Mouse (Mus musculus): ENCODE measurements around the gene Slc25a26.
"Not testable (repeated sequence)": the region's sequence is repeated elsewhere in the genome, so short reads cannot be mapped to it uniquely, and the experiment has no call there.

Slc25a26 gene

DNA sequence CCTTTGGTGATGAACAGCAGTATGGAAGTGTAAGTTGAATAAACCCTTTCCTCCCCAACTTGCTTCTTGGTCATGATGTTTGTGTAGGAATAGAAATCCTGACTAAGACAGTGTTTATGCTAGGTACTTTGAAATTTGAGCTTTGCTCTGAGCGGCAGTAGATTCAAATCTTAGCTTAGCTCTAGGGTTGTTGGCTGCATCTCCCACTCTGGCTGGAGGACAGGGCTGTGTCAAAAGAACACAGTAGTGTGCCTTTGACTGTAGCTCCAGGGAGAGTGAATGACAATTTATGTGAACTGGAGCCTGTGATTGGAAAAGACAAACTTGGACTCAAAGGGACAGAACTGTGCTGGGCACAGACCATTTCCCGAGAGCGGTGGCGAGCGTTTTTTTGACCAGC lies 53.0 kb downstream of the Slc25a26 start:
- no peak for DNase-seq

DNA sequence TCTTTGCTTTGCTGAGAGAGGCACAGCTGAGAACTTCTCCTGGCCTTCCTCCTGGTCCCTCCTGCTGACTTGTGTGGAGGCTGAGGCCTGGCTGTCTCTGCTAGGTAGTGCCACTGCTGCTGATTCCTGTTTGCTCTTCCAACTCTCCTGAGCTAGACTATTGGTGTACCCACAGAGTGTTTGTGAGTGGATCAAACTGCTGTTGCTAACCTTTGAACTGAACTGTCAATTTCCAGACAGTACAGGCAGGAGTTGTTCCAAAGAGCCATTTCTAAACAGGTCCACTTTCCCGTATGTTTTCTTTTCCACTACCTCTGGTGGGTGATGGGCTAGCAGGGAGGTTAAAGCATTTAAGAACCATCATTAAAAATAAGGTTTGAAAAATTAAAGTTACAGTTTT lies 58.5 kb downstream of the Slc25a26 start:
- DNase-seq = not testable (repeated sequence)

DNA sequence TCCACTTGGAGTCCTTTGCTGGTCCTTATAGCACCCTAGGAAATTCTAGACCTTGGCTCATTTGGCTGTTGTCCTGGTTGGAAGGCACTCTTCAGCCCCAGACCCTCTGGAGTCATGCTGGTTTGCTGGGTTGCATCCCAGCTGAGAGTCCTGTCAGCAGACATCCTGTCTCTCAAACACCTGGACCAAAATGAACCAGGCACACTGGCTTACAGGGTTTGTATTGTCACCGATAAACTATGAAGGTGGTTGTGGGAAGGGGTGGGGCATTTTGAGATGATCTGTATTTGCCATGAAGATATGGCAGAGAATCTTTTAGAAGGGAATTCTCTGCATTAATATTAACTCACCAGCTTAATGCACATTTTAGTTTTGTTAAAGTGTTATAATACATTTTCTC lies 60.8 kb downstream of the Slc25a26 start:
- no peak for DNase-seq

DNA sequence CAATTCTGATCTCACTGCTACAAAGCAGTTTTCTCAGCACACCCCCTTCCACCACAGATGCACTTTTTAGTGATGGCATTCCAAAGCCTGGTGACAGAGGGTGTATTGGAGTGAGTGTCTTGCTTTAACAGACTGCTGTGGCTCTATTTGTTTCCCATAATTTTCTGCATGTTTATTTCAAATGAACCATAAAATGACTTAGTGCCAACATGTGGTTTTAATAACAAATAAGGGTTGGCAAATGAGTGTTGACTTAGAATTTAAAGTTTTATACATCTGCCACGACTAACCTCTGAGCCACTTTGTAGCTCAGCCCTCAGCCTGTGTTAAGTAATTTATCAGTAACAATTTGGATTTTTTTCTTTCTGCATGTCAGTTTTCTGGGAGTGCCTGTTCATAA lies 61.2 kb downstream of the Slc25a26 start:
- DNase-seq = no peak

DNA sequence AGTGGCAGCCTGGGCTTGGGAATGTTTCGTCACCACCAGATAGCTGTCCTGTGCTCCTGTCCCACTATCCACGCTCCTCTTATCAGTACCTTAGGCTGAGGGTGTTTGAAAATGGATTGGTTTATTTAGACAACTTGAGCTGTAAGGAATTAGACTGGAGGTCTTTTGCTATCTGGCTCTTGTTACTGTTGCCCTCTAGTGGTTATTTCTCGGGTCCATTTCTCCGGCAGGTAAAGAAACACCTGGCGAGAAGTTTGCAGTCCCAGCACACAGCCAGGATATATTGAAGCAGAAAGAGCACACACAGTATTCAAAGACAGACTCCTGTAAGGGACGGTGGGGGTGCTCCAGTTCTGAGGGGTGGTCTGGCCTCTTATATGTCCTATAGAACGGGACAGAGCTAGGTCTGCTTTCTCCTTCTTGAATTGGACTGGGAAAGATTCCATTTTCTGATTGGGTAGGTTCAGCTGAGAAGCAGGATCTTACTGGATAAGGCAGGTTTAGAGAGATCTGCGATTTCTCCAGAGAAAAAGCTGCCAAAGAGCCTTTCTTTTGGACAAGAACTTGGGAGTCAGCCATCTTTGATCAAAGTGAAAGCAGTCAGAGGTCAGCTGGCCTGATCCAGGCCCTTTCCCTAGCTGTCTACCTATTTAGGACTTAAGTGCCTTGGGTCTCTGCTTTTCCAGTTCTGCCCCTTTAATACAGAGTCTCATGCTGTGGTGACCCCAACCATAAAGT lies 63.2 kb downstream of the Slc25a26 start:
- no peak for DNase-seq

DNA sequence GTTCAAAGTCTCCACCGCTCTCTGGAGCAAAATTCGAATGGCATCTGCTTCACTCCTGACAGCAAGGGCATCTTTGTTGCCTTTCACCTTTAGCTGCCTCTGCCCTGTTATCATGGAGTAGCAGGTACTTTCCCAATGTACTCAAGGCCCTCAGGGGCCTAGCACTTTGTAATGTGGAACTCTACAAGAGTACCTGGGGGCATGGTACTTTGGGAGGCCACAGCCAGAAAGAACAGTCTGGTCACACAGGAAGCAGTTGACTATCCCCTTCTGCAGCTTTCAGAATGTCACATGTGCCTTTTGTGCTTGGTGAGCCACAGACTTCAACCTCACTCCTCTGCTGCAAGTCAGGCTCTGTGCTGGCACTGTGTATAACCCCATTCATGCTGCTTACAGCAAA lies 65.6 kb downstream of the Slc25a26 start:
- DNase-seq = no peak

DNA sequence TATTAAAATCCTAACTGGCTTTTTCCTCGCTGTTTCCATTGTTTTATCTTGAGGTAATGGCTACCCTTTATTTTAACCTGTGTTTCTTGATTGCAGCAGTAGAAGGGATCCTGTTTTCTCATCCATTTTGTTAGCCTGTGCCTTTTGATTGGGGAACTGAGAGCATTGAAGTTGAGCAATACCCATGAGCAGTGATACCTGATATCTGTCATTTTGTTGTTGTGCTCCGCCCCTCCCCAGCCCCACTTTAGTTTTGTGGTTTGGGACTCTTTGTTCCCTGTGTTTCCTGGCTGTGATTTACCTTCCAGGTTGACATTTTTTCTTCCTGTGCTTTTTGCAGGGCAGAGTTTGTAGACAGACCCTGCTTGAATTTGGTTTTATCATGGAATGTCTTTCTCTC lies 67.9 kb downstream of the Slc25a26 start:
- no peak for DNase-seq

DNA sequence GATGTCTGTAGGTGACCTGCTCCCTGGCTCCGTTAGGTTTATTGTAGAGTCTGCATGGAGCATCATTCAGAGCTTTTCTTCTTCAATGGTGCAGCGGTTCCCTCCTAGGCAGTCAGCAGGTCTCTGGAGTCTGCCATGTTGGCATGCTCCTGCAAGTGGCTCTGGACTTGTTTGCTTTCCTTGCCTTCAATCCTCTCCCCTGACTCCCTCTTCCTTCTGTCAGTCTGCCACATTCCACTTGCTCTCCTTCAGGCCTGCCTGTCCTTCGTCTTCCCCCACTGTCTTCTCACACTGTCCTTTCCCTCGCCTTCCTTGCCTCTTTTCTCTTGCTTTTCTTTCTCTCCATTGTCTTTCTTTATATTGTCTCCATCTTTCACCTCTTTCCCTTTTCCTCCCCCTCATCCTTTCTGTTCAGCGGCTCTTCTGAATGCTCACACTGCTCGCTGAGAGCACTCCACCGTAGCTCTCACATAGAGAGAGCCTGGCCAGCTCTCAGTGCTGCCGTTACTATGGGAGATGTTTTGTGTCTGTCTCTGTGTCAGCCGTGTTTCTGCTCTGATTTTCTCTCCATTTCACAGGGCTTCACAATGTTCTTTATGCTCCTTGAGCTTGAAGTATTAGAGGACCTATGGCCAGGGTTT lies 75.5 kb downstream of the Slc25a26 start:
- no peak for DNase-seq

DNA sequence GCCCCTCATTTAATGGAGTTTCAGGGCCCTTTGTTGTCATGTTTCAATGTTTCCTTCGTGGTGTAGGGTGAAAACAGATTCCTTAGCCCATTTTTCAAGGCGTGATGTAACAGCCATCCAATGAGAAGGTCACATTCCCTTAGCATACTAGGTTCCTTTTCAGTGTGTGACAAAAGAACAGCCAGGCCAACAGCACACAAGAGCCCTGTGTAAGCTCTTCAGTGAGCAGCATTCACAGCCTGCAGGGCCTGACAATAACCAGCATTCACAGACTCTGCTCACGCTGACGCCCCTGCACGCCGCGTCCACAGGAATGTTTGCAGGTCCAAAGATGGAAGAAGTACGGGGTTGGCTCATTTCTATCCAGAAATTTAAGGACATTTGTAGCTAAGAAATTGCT lies 77.9 kb downstream of the Slc25a26 start:
- DNase-seq = no peak

DNA sequence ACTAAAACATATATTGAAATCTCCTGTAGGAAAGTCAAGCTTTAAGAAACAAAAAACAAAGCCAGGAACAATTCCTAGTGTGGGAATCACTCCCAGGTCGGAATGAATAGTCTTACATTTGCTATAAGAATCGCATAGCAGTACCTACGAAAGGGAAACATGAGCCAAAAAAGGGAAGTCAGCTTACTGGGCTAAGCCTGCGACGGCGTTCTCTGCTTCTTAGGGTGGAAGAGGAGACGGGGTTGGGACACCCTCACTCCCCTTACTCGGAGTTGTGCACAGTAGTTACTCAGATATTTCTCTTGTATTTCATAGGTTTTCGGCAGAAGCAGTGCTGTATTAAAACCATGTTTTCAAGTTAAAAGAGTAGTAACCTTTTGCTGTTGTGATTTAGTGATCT lies 81.9 kb downstream of the Slc25a26 start:
- DNase-seq = no peak

DNA sequence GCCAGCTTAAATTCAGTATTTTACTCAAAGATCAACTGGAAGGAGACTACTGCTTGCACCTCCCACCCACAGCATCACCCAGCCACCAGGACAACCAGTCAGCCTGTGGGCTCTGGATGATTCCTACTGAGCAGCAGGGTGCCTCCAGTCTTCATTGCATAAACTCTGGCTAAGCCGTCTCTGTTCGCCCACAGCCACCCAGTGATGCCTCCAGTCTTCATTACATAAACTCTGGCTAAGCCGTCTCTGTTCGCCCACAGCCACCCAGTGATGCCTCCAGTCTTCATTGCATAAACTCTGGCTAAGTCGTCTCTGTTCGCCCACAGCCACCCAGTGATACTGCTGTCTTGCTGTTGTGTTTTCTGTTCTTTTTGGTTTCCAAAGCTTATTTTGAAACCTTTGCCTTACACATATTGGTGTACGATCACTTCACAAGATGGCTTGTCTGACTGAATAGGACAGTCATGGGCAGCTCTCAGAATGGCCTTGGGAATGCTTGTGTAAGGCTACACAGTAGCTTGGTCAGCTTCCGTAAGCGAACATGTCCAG lies 84.1 kb downstream of the Slc25a26 start:
- DNase-seq = no peak

DNA sequence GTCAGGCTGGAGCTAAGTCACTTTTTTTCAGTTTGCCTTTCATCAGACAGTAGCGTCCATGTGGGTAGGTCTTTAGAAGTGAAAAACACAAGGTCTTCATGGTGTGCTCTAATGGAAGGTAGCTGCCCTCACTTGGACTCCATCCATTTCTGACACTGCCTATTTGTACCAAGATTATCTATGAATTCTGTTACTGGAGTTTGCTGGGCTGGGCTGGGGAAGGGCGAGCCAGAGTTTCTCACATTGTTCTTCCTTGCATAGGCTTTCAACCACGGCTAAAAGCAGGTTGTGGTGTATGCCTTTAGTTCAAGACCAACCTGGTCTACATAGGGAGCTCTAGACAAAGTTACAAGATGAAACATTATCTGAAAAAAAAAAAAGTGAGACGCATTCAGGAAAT lies 84.8 kb downstream of the Slc25a26 start:
- no peak for DNase-seq

DNA sequence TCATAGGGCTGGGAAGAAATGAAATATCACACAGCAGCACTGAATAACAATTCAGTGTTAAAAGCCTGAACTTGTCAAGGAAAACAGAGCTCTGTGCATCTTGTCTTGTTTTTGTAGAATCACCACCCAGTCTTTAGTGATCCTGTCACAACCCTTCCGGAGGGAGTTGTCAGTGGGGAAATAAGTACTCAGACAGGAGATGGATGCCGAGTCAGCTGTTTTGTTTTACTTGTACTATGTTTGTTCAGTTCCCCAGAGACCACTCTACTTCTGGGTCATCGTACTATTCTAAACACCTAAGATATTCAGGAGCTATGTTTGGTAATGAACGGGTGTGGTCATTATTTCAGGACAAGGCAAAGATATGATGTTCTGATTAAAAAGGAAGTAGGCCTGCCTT lies 88.2 kb downstream of the Slc25a26 start:
- DNase-seq = no peak

DNA sequence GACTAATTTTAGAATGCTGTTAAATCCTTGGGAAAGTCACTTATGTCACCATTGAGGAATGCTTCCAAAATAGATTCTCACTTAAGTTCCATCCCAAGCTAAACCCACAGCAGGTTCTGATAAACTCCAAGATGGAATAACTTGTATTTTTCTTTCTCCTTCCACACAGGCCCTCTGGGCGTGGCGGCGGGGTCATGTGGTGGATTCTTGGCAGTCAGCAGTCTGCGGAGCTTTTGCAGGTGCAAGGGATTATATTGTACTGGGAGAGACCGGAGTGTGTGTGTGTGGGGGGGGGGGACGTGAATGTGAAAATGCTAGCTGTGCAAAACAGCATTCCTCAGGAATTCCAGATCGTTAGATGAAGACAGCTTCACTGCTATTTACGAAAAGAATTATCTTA lies 92.1 kb downstream of the Slc25a26 start:
- DNase-seq = peak; percentile 43

DNA sequence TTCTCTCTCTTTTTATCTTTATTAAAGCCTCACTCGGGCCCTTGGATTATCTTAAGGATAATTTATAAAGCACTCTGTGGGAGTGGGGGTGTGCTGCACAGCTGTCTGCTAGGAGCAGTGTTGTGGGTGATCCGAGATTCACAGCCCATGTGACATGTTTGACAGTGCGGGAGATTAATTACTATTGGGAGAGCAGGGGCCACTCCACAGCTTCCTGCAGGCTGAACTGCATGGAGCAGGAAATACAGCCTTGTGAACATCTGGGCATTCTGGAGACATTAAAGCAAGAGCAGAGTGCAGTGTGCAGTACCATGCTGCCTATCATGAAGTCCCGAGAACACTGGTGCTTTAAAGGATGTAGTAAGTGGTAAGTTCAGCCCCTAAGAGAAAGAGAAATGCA lies 92.6 kb downstream of the Slc25a26 start:
- no peak for DNase-seq

DNA sequence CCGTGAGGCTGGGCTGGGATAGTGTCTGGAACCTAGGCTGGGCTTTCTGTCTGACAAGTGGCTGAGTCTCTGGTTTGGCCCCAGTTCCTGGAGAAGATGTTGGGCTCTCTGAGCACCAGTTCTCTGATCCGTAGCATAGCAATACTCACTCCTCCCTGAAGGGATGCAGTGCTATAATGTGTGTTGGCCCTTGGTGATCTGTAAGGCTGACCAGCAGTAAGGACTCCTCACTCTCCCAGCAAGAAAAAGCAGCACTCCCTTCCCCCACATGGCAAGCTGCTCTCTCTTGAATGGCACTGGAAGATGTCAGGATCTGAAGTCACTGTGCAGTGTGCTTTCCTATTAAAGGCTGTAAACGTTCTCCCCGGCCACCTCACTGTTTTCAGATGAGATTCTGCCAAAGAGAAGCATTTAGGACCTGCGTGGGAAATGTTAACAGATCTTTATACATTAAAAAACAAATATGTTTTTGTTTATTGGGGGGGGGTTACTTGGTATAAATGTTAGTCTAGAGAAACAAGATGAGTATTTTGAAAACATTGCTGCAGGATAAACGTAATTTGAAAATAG lies 94.0 kb downstream of the Slc25a26 start:
- DNase-seq = no peak

DNA sequence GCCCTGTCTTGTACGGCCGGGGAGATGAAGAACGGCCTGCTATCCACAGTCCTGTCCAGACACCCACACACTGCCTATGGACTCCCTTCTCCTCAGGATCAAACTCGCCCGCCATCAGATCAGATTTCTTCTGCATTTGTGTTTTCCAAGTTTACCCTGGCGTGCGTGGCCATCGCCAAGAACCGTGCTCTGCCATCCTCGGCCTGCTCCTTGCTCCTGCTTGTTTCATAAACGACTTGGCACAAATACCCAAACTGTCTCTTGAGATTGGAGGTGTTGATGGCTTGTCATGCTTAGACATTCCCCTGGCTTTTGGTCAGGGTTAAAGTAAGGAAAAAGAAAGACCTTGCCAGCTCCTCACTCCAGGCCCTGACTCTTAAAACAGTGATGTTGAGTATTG lies 94.6 kb downstream of the Slc25a26 start:
- DNase-seq = no peak

DNA sequence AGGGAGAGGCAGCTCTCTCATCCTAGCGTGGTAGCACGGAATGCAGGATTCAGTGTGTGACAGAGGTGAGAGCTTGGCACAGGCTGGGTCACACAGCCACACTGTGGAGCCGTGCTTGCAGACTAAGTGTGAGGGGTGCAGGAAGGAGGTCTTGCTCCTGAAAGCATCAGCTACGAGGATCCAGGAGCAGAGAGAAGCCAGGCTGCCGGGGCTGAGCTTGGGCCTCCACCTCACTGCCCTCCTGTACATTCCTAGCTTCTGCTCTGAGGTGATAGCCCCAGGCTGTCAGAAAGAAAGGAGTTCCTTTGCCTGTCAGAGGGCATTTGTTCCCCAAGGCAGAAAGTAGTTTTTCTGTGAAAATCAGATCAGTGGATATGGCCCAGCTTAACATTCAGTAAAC lies 95.1 kb downstream of the Slc25a26 start:
- DNase-seq = no peak

DNA sequence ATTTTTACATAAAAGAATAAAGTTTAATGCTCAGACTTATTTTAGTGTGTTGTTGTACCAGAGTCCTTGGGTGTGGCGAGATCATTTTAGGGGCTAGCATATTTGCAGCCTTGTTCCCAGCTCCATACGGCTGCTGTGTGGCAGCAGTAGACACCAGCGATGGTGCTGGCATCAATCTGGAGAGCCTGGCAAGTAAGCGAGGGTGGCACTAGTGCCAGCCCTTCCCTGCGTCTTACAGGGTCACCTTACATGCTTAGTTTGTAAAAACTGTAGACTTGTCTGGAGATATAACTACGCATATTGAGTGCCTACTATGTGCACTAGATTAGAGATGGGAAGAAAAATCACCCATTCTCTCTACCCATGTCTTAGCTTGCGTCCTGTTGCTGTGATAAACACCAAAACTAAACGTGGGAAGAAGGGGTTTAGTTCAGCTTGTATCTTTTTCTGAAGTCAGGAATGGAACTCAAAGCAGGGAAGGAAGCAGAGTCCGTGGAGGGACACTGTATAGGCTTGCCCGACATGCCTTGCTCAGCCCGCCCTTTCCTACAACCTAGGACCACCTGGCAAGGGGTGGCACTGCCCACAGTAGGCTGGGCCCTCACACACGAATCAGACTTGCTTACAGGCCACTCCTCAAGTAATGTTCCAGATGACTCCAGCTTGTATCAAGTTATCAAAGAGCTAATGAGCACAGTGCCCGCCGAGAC lies 96.1 kb downstream of the Slc25a26 start:
- no peak for DNase-seq

DNA sequence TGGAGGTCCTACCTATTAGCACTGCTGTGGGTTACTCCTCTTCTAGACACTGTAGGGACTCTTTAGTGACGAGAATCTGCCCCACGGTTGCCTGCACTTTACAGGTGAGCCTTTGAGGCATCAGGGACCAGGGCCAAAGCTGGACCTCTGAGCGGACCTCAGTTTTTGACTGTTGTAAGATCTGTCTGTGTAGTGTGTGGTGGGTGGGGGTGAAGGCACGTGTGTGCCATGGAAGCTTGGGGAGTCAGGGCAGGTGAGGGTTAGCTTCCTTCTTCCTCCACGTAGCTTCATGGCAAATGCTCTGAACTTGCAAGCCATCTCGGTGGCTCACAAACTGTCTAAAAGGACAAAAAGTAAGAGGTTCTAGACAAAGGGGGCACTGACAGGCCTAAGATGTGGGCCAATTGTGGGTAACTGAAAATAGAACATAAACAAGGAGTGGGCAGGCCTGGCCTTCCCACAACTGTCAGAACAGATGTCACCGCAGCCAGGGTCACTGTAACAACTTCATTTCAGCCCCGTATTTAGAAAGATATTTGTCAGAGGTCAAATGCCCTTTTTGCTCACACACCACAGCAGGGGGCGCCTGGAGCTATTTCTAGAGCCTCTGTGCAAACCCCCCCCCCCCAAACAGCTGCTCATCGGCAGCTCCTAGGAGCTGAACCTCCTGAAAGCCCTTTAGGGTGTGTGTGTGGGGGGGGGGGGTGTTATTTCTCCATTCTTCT lies 96.8 kb downstream of the Slc25a26 start:
- peak; percentile 25 for DNase-seq

DNA sequence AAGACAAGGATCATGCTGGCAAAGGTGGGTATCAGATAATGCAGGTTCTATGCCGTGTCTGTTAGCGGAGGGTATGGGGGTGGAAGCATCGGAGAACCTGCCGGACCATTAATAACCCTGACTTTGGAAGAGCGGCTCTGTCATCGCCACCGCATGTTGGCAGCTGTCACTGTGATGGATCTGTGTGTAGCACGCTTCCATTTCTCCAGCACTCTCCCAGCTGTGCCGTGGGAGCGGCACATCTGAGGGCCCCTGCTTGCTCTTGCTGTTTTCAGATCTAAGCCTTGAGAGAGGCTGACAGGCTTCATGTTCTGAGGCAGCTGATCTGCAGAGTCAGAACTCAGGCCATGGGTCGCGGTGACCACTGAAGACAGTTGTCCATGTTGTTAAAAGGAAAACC lies 98.3 kb downstream of the Slc25a26 start:
- no peak for DNase-seq

DNA sequence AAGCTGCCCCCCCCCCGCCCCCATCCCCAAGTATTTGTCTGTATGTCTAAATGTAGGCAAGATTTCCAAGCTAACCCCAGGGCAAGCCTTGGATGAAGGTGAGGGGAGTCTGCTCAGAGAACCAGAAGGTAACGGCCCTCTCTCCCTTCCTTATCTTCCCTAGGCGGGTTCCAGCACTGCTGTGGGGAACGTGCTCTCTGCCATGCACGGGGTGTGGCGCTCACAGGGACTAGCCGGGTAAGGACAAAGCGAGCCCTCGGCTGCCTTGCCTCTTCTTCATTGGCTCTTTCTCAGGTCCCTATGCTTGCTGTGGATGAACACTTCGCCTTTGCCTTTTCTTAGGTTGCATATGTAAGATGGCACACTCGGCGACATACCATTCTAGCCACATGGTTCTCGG lies 98.9 kb downstream of the Slc25a26 start:
- no peak for DNase-seq

DNA sequence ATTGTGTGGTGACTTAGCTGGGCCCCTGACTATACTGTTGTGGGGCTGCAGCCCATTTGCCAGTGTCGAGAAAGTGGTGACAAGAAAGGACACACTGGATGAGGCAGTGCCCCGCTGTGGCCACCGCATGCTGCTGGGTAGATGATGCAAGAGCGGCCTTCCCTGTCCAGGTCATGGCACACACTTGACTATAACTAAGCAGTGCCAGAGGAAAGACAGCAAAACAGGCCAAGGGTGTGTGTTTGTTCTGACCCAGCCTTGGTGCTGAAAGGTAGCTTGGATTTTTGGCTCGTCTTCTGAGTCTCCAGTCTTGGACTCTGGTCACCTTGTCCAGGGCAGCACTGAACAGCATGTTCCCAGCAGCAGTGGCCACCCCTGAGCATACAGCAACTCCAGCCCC lies 101.0 kb downstream of the Slc25a26 start:
- no peak for DNase-seq

Data from liver (tissue).